ENCODE assay signal across 10 mouse cellular contexts in genomic region chr1:90849836-90850235, GRCm38 (mm10). TPM values are rescaled to one million over a fixed set of nuclear protein-coding genes. Genes with fewer than 3 reads are reported as not detected.
DNase-seq lines count a peak whose midpoint lies in the region; ATAC-seq lines count a peak whose summit lies in the region.
"Had no signal": no experiment of that assay in that cellular context is flagged by ENCODE, and none has a peak within 500 bp of the region (broad histone marks: within the 10 kb centered on the region; RNA-seq: fewer than 3 reads in every experiment).

No protein-coding gene starts in this region.

- H3K9ac ChIP-seq in forebrain, embryonic 12.5 days = no peak overlapping the region

- peaks cover 5% of the 10 kb centered on the region; the same call in 1 of the 2 replicates for H3K4me1 ChIP-seq in forebrain, embryonic 12.5 days

- H3K27ac ChIP-seq in forebrain, embryonic 12.5 days = no peak overlapping the region
- H3K27ac ChIP-seq: macrophage had no signal

- ATAC-seq in forebrain, embryonic 12.5 days (ENCODE audit: low FRiP score) = no peak

- no peaks in the 10 kb centered on the region for H3K36me3 ChIP-seq in forebrain, embryonic 12.5 days (replicated peaks)

- H3K4me2 ChIP-seq in forebrain, embryonic 12.5 days = no peak overlapping the region

- WGBS in forebrain, embryonic 12.5 days = 39% methylated on average over 8 of the region's 8 CpGs

- peak; percentile 46 to 48 for DNase-seq in cerebellum, postnatal 14 days
- DNase-seq in cerebellum, adult 11-12 months = no peak
- peak; percentile 28 for DNase-seq in urinary bladder, postnatal 14 days (ENCODE audit: low spot score)
- DNase-seq in urinary bladder, adult 2 months (ENCODE audit: low spot score) = no peak
- DNase-seq in heart, postnatal 36 days = peak; percentile 25 to 34
- DNase-seq in left cerebral cortex, postnatal 4 days = peak; percentile 30
- peak; percentile 65 for DNase-seq in retina, postnatal 1 day

- no peak overlapping the region for H3K4me3 ChIP-seq in forebrain, embryonic 12.5 days (replicated peaks)

- intact Hi-C loops in heart, postnatal 36 days (cut with DNase I) = loop anchor here (2.0 kb wide), 1 partner anchor 199 kb away; no protein-coding TSS in a partner anchor
- intact Hi-C loops in left cerebral cortex, postnatal 4 days (cut with DNase I) = loop anchor here (10.0 kb wide), 1 partner anchor 105 kb away; the partner anchor contains the start of gene Prlh

- no peaks in the 10 kb centered on the region for H3K27me3 ChIP-seq in forebrain, embryonic 12.5 days

- H3K9me3 ChIP-seq in forebrain, embryonic 12.5 days = no peaks in the 10 kb centered on the region

RNA-seq across cellular contexts. Expression of gene Col6a3, which starts 6.1 kb away (rescaled TPM):
- 235 and 273 TPM in 2 replicates for polyA plus RNA-seq in urinary bladder, adult 2 months (2012; rRNA removed)
- total RNA-seq in heart, postnatal 36 days (2021) = 10 to 100 TPM; 42.3 to 50.9 TPM
- total RNA-seq in left cerebral cortex, postnatal 4 days (2021) = 10 to 100 TPM in 1 of 2 experiments, 1 to 10 TPM in 1; 7.8 to 10.5 TPM
- polyA plus RNA-seq in forebrain, embryonic 12.5 days (2016; fragmentation: Nextera tagmentation; extraction: Ambion mirVana) = 10.4 and 13.5 TPM in 2 replicates
- total RNA-seq: MEL had no signal

Comparison
In these comparisons a context has a peak if more than half of its experiments do, and no peak if none do; other contexts are left out.
1. DNase-seq: peak in cerebellum, postnatal 14 days (2 of 2), urinary bladder, postnatal 14 days (single experiment), heart, postnatal 36 days (2 of 2), left cerebral cortex, postnatal 4 days (single experiment) and retina, postnatal 1 day (single experiment); none in cerebellum, adult 11-12 months (single experiment) and urinary bladder, adult 2 months (single experiment).